Mouse (Mus musculus): ENCODE measurements at regions not wholly inside any gene's neighbourhood (a gene's known extent, or its start where the extent isn't known, plus 50 kb on each side); places are given as distances from the start of the nearest gene placed in this dataset.
A peak's percentile ranks its signal among the peaks of the same experiment; 100 is the strongest.
"Not testable (repeated sequence)": the region's sequence is repeated elsewhere in the genome, so short reads cannot be mapped to it uniquely, and the experiment has no call there.

DNA sequence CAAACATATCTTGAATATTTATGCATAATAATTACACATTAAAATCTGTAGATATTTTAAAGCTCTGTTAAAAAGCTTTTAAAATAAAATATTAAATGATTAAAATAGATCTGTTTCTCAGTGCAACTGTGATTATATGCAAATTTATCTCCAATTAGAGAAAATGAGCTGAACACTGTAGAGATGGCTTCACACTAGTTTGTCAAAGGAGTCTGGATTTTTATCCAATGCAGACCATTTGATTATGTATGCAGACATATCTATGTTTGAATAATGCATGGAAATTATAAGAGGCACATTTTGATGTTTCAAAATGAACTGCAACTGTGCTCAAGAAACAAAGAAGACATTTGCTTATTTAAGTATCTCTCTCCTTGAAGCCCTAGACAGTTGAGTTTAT, 235.0 kb upstream of the Mad2l1 start:
- no peak for ATAC-seq (replicated peaks in 1 of 2; ENCODE audit: insufficient read depth in 1 of 2, low FRiP score in 2 of 2, low TSS enrichment in 1 of 2, low read depth in 1 of 2, poor library complexity in 2 of 2, severe bottlenecking in 2 of 2)

DNA sequence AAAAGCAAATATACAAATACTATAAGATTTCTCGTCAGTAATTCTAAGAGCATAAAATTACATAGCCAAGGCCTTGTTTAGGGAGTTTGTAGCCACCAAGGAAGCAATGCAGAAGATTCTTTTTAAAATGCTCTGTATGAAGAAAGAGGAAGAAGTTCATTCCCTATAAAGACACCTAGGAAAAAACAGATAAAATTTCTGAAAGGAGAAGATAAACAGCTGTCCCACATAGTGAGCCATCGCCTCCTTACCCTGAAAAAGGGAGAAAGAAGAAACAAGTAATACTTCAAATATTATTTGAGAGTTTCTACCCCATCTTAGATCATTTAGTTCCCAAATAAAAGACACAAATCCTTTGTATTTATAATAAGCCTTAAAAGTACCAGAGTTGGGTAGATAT, 190.3 kb upstream of the Mad2l1 start:
- ATAC-seq (replicated peaks in 1 of 2; ENCODE audit: insufficient read depth in 1 of 2, low FRiP score in 2 of 2, low TSS enrichment in 1 of 2, low read depth in 1 of 2, poor library complexity in 2 of 2, severe bottlenecking in 2 of 2) = no peak

DNA sequence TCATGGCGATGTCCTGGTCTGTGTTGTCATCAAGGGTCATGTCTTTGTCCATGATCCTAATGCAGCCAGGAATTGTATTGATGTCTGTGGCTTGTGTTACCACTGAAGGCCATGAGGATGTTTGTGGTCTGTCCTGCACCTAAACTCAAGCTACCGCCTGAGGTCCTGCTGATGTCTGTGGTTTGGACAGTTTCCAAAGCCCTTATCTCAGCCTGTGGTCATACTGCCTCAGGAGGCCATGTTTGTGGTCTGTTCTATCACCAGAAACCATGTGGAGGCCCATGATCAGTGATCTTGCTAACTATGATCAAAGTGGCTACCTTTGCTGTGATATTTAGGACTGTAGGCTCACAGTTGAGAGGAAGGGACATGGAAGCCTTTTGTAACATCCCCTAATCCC, 187.8 kb upstream of the Mad2l1 start:
- ATAC-seq (replicated peaks in 1 of 2; ENCODE audit: insufficient read depth in 1 of 2, low FRiP score in 2 of 2, low TSS enrichment in 1 of 2, low read depth in 1 of 2, poor library complexity in 2 of 2, severe bottlenecking in 2 of 2) = peak; percentile 92 to 93

DNA sequence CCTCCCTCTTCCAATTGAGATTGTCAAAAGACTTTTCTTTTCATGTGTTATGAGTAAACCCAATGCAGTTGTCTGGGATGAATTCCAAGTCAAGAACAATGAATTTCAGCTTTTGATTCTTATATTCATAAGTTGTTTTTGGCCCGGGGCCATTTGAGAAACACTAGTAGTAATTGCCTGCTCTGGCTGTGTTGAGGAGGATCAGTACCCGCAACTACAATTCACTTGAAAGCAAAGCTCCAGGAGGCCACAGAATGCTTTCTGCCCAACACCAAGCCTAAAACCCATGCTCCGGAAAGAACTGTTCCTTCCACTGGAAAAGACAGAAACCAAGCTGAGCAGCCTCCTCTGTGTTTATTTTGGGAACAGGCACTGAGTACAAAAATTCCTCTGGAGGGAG, 174.1 kb upstream of the Mad2l1 start:
- no peak for ATAC-seq (replicated peaks in 1 of 2; ENCODE audit: insufficient read depth in 1 of 2, low FRiP score in 2 of 2, low TSS enrichment in 1 of 2, low read depth in 1 of 2, poor library complexity in 2 of 2, severe bottlenecking in 2 of 2)

DNA sequence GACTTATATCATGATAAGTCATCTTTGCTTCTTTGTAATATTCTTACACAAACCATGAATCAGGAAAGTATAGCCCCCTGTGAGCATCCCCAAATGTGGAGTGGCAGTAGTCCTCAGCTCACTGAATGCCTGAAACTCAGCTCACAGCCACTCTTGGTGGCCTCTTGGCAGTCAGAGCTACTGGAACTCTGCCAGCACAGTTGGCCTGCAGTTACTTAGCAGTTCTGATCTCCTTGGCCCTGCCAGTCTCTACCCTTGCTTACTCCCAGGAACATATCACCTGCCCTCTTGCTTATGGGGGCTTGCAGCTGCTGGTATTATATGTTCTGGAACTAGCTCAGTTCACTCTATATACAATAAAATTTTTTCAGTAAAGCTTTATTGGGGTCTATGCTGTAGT, 167.9 kb upstream of the Mad2l1 start:
- ATAC-seq (replicated peaks in 1 of 2; ENCODE audit: insufficient read depth in 1 of 2, low FRiP score in 2 of 2, low TSS enrichment in 1 of 2, low read depth in 1 of 2, poor library complexity in 2 of 2, severe bottlenecking in 2 of 2) = peak; percentile 82 to 85

DNA sequence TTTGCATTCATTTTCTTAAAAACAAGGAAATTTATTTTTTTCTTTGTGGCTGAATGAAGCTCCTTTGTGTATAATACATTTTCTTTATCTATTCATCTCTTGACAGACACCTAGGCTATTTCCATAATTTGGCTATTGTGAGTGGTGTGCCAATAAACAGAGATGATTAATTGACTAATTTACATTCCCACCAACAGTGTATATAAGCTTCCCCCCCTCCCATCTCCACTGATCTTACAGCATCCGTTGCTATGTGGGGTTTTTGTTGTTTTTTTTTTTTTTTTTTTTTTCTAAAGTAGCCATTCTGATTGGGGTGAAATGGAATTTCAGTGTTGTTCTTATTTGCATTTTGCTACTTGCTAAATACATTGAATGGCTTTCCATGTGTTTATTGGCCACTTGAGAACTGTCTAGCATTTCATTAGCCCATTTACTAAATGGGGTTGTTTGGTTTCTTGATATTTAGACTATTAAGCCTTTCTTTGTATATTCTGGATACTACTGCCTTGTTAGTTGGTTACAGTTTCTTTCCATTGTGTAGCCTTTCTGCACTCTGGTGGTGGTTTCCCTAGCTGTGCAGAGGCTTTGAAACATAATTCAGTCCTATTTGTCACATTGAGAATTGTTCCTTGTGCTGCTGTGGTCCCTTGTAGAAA, 153.8 kb upstream of the Mad2l1 start:
- no peak for ATAC-seq (replicated peaks in 1 of 2; ENCODE audit: insufficient read depth in 1 of 2, low FRiP score in 2 of 2, low TSS enrichment in 1 of 2, low read depth in 1 of 2, poor library complexity in 2 of 2, severe bottlenecking in 2 of 2)

DNA sequence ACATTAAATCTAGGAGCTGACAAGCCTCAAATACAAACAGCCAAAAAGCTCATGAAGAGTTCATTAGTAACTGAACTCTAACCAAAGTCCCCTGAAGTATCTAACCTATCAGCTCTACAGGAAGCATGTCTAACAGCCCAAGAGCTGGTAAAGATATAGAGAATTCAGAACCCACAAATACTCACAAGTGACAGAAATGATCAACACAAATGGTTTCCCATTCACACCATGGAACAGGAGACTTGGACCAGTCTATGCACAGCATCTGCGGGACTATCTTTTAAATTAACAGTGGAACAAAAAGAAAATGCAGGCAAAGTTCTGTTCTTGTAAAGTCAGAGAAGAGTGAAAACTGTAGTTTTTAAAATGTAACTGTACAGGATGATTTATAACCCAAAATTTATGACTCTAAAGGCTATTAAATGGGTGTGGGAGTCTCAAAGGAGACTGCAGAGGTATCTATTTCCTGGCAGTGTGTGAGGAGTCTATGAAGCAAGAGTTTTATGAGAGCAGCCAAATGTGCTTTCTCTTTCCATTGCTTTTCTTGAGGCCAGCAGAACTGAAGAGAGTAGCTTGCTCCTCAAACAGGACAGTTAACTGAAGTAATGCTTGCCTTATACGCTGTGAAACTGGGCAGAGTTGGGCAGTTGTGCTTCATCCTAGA, 152.7 kb upstream of the Mad2l1 start:
- ATAC-seq (replicated peaks in 1 of 2; ENCODE audit: insufficient read depth in 1 of 2, low FRiP score in 2 of 2, low TSS enrichment in 1 of 2, low read depth in 1 of 2, poor library complexity in 2 of 2, severe bottlenecking in 2 of 2) = 0 out of 4 replicates have a peak, but pooled peaks of 1 of the 2 experiments have one; percentile 22

DNA sequence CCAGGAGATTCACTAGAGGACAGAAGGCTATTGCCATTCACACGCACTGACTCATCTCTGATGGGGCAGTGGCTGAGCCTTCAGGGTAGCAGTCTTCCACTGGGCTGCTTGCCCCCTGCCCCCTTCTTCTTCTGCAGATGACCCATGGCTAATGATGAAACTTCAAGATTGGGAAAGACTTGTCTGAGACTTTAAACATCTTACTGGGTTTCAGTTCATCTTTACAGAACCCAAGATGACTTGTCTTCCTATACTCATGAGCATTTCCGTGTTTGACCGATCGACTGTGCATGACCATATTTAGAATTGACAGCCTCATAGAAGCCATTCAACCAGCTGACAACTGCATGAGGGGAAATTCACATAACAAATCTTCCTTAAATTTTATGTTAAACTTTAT, 140.0 kb upstream of the Mad2l1 start:
- ATAC-seq (replicated peaks in 1 of 2; ENCODE audit: insufficient read depth in 1 of 2, low FRiP score in 2 of 2, low TSS enrichment in 1 of 2, low read depth in 1 of 2, poor library complexity in 2 of 2, severe bottlenecking in 2 of 2) = peak in 1 of 2 experiments; percentile 12; a peak in 1 of 4 replicates

DNA sequence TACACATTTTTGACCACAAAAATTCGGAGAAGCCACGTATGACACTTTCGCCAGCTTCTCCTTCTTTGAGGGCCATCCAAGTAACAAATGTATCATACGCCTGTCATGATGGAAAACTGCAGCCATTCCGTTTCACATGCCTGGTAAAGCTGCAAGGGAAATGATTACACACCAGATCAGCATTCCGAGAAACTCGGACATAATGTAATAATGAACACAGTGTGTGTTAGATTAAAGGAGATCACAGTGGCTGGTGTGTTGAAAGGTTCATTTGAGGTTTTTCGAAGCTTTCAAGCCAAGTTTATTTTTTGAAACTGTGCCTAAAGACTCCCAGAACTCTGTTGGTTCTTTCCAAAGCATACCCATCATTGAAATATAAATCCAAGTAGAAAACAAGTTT, 137.8 kb upstream of the Mad2l1 start:
- no peak for ATAC-seq (replicated peaks in 1 of 2; ENCODE audit: insufficient read depth in 1 of 2, low FRiP score in 2 of 2, low TSS enrichment in 1 of 2, low read depth in 1 of 2, poor library complexity in 2 of 2, severe bottlenecking in 2 of 2)

DNA sequence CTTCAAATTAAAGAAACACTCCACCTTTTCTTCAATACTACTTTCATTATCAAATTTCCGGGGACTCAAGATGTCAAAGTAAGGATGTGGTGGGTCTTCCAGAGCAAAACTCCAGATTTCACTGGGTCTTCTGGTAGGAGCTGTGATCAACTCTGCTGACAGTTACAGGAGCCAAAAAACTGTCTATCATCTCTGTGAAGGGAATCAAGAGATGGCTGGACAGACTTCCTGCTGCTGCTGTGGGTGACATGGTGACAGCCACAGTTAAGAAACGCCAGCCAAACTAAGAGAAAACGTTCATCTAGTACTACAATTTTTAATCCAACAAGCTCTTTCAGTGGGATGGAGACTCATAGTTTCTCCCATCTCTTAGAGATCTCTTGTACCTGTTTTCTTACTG, 136.5 kb upstream of the Mad2l1 start:
- ATAC-seq (replicated peaks in 1 of 2; ENCODE audit: insufficient read depth in 1 of 2, low FRiP score in 2 of 2, low TSS enrichment in 1 of 2, low read depth in 1 of 2, poor library complexity in 2 of 2, severe bottlenecking in 2 of 2) = peak in 1 of 2 experiments; percentile 46; a peak in 1 of 4 replicates

DNA sequence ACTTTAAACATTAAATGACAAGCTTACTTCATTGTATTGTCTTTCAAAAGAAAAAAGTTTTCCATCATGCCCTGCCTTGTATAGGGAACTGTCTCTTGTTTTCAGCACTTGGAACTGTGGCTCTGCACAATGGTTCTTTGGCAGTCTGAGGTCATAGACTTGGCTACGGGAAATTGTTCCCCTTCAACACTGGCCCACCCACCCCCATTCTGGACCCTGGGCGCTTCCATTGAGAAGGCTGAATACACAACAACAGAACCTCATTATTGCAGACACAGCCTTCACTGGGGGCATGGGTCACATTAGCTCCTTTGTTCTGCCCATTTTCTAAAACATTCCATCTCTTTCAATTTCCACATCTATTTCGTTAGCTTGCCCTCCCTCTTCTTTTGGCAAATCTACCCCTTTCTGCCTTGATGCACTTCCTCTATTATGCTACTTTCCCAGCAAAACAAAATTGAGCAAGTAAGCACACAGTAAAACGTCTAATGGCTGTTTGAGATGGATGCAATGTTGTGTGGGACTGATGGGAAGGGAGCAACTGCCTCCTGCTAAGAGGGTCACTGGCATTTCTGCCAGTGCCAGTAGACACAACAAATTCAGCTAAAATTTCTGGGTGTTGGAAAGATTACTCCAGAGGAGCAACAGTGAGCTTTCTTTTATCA, 136.0 kb upstream of the Mad2l1 start:
- ATAC-seq (replicated peaks in 1 of 2; ENCODE audit: insufficient read depth in 1 of 2, low FRiP score in 2 of 2, low TSS enrichment in 1 of 2, low read depth in 1 of 2, poor library complexity in 2 of 2, severe bottlenecking in 2 of 2) = no peak

DNA sequence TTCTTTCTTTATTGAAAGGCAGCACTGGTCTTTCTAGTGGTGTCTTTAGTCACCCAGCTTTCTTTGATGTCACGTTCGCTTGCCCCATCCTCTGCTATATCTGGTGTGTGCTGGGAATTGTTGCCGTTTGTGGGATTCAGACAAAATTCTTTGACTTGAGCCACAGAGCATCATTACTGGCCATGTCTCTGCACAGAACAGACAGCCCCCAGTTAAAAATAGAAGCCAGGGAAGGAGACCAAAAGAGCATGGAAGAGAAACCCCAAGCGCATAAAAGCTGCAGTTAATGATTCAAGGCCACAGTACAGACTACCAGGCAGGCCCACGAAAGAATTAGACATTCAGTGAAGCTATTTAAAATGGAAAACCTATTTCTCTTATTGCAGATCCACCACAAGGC, 133.7 kb upstream of the Mad2l1 start:
- ATAC-seq (replicated peaks in 1 of 2; ENCODE audit: insufficient read depth in 1 of 2, low FRiP score in 2 of 2, low TSS enrichment in 1 of 2, low read depth in 1 of 2, poor library complexity in 2 of 2, severe bottlenecking in 2 of 2) = no peak; a peak in 1 of 4 replicates

DNA sequence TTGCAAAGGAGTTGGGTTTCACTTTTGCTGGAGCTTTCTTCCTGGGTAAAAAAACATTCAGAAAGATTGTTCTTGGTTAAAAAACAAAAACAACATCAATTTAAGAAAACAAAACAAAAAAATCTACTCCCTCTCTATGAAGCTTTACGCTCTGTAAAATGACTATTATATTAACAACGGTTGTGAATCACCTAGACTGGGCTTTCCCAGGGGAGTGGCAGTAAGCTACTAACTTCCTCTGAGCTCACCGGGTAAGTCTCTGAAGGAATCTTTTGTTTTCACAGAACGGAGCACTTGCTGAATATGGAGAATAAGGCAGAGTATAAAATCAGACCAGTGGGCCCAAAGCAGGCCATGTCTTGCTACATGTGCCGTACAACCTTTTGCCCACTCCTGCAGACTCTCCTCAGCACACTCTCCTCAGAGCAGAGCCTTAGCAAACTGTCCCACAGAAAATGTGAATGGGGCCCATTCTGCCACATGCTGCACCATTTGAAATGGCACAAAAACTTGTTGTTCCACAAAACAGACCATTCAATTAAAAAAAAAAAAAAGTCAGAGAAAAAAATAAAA, 133.2 kb upstream of the Mad2l1 start:
- no peak; a peak in 1 of 4 replicates for ATAC-seq (replicated peaks in 1 of 2; ENCODE audit: insufficient read depth in 1 of 2, low FRiP score in 2 of 2, low TSS enrichment in 1 of 2, low read depth in 1 of 2, poor library complexity in 2 of 2, severe bottlenecking in 2 of 2)

DNA sequence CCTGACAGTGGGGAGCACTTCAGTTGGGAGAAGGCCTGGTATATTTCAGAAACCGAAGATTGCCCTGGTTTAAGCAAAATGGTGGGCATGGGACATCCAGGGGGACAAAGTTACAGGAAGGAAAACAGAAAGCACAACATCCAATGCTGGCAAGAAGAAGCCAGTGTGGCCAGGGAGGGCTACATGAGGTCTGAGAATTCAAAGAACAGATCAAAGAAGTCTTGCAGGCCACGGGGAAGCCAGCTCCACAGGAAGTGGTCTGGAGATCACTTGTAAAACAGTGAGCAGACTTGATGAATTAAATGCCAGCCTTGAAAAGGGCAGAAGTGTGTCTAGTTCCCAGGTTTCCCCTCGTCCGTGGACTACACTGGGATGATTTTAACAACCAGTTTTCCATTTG, 120.4 kb upstream of the Mad2l1 start:
- ATAC-seq (replicated peaks in 1 of 2; ENCODE audit: insufficient read depth in 1 of 2, low FRiP score in 2 of 2, low TSS enrichment in 1 of 2, low read depth in 1 of 2, poor library complexity in 2 of 2, severe bottlenecking in 2 of 2) = peak; percentile 51 to 71

DNA sequence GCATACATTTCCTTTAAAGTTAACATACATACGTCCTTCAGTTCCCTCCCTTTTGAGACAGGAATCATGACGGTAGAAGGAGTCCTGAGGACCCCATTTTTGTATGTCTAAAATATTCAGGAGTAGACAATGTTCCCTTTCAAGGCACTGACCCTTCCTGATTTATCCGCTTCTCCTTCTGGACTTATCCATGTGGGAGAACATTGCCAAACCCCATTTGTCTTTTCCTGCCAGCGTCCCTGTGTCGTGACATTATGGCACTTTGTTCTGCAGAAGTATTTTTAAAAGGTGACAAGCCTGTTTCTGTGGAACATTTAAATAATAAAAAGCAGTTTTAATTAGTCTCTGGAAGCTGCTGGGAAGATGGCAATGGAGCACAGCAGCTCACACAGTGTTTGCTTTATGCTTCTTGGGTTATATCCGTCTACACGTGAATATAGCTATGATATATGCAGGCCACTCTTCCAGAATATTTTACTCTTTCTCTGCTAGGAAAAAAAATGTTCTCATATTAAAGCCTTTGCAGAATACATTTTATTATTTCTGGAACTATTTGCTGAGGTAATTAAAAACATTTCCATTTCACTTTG, 115.6 kb upstream of the Mad2l1 start:
- ATAC-seq (replicated peaks in 1 of 2; ENCODE audit: insufficient read depth in 1 of 2, low FRiP score in 2 of 2, low TSS enrichment in 1 of 2, low read depth in 1 of 2, poor library complexity in 2 of 2, severe bottlenecking in 2 of 2) = no peak

DNA sequence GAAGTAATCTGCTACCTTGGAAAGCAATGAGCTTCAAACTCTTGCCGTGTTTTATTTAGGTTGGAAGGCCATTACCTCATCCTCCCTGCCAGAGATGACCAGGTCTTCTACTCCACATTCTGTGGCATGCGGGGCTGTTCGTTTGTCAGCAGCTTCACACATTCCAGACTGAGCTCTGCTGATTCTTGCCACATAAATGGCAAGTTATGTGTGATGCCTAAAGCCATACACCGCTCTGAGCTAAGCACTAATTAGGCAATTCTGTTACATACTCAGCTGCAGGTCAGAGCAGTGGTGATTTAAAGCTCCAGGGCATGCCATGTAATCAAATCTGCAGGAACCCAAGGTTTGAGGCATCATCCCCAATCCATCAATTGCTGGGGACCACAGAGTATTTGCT, 106.8 kb upstream of the Mad2l1 start:
- no peak for ATAC-seq (replicated peaks in 1 of 2; ENCODE audit: insufficient read depth in 1 of 2, low FRiP score in 2 of 2, low TSS enrichment in 1 of 2, low read depth in 1 of 2, poor library complexity in 2 of 2, severe bottlenecking in 2 of 2)

DNA sequence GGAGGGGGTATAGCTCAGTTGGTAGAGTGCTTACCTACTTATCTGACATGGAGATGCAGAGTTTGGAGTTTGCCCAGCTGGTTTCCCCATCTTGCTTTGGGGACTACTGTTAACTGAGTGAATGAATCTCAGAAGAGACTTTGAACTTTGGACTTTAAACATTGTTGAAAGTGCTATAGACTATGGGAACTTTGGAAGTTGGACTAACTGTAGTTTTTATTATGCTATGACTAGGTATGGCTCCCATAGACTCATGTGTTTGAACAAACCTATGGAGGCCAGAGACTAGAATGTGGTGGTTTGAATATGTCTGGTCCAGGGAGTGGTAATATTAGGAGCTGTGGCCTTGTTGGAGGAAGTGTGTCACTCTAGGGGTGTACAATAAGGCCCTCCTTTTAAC, 84.8 kb upstream of the Mad2l1 start:
- ATAC-seq (replicated peaks in 1 of 2; ENCODE audit: insufficient read depth in 1 of 2, low FRiP score in 2 of 2, low TSS enrichment in 1 of 2, low read depth in 1 of 2, poor library complexity in 2 of 2, severe bottlenecking in 2 of 2) = not testable (repeated sequence)

DNA sequence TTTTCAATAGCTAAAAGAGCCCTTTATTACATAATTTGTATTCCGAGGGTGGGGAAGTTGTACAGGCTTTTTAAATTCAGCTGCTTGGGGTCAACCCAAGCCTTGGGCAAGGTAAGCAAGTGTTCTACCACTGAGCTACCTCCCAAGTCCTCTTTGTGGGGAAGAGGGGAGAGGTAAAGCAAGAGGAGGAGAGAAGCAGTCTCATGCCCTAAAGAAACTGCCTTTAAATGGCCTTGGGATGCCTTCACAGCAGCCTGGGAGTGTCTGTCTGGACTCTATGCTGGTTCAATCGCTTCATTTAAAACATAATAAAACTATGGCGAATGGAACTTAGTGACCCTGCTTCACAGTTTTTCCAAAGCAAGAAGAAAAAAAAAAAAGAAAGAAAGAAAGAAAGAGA, 77.0 kb upstream of the Mad2l1 start:
- no peak for ATAC-seq (replicated peaks in 1 of 2; ENCODE audit: insufficient read depth in 1 of 2, low FRiP score in 2 of 2, low TSS enrichment in 1 of 2, low read depth in 1 of 2, poor library complexity in 2 of 2, severe bottlenecking in 2 of 2)
